8 mouse cellular contexts compared by ENCODE assay signal in genomic region chr7:131410416-131411058, GRCm38 (mm10). TPM values are rescaled to one million over a fixed set of nuclear protein-coding genes. Genes with fewer than 3 reads are reported as not detected.
A peak's percentile ranks its signal among the peaks of the same experiment; 100 is the strongest.
DNase-seq lines count a peak whose midpoint lies in the region; ATAC-seq lines count a peak whose summit lies in the region.

TSS of gene Ikzf5 (minus strand) at chr7:131410521.
TSS of gene Acadsb (plus strand) at chr7:131410601.

- H3K27me3 ChIP-seq in hindbrain, embryonic 15.5 days, result no peaks in the 10 kb centered on the region

- peak within 1 kb of the TSS; percentile 95 for H3K9ac ChIP-seq in hindbrain, embryonic 15.5 days

- peaks cover 36% of the 10 kb centered on the region for H3K4me1 ChIP-seq in hindbrain, embryonic 15.5 days (replicated peaks)

- H3K4me2 ChIP-seq in hindbrain, embryonic 15.5 days, result peak within 1 kb of the TSS; percentile 77

- peak within 1 kb of the TSS; percentile 99 for H3K4me3 ChIP-seq in hindbrain, embryonic 15.5 days

- H3K27ac ChIP-seq in hindbrain, embryonic 15.5 days (replicated peaks), result peak within 1 kb of the TSS; percentile 82

- no peaks in the 10 kb centered on the region for H3K9me3 ChIP-seq in hindbrain, embryonic 15.5 days

- peak; percentile 99 for DNase-seq in T-cell, adult 2 months (ENCODE audit: low spot score)
- DNase-seq in cerebellum, postnatal 36 days, result peak; percentile 99
- DNase-seq in frontal cortex, postnatal 36 days (ENCODE audit: low spot score in 2 of 2), result peak; percentile 99 to 100
- DNase-seq in left cerebral cortex, adult 11 months (ENCODE audit: low spot score), result peak; percentile 97
- peak; percentile 99 to 100 for DNase-seq in lung, postnatal 4 days
- DNase-seq in retina, postnatal 7 days (ENCODE audit: low read depth, low spot score), result peak; percentile 97
- peak; percentile 98 for DNase-seq in urinary bladder, adult 2 months (ENCODE audit: low spot score)

- peak; percentile 98 for ATAC-seq in hindbrain, embryonic 15.5 days (ENCODE audit: low FRiP score, low read depth)

- H3K36me3 ChIP-seq in hindbrain, embryonic 15.5 days, result no peaks in the 10 kb centered on the region

- under 1% methylated on average over 42 of the region's 42 CpGs for WGBS in hindbrain, embryonic 15.5 days

RNA-seq across cellular contexts. Expression of gene Ikzf5, which starts in this region (rescaled TPM):
- polyA plus RNA-seq in hindbrain, embryonic 15.5 days (2015; fragmentation: Nextera tagmentation; extraction: Ambion mirVana), result 10.4 and 13.4 TPM in 2 replicates
- polyA plus RNA-seq in urinary bladder, adult 2 months (2012; rRNA removed), result 14.4 and 15.2 TPM in 2 replicates

RNA-seq across cellular contexts. Expression of gene Acadsb, which starts in this region (rescaled TPM):
- 90.0 and 100 TPM in 2 replicates for polyA plus RNA-seq in hindbrain, embryonic 15.5 days (2015; fragmentation: Nextera tagmentation; extraction: Ambion mirVana)
- 43.6 and 55.7 TPM in 2 replicates for polyA plus RNA-seq in urinary bladder, adult 2 months (2012; rRNA removed)

Comparison
In these comparisons a context has a peak if more than half of its experiments do, and no peak if none do; other contexts are left out.
1. Peak in every context shown above with its lines: DNase-seq, ATAC-seq, H3K4me3 ChIP-seq and H3K27ac ChIP-seq.